Mouse (Mus musculus) stomach, embryonic 15.5 days (tissue): ENCODE results near the gene Myh14. TPM values are rescaled to one million over a fixed set of nuclear protein-coding genes. Genes with fewer than 3 reads are reported as not detected.
A peak's percentile ranks its signal among the peaks of the same experiment; 100 is the strongest.

Source experiments
- ATAC-seq: fragments of 200-750 bp; cut with Nextera tagmentation; 2 replicates; pipeline ENCODE4 v1.8.0; 2017; ENCODE audit warnings: low read depth, moderate number of reproducible peaks, moderate TSS enrichment; ENCODE audit not compliant: insufficient read depth, low FRiP score
- H3K27ac ChIP-seq: fragments of 300-500 bp; sonication (generic); 2 replicates; pipeline ENCODE4 v1.5.1; 2015; ENCODE audit warnings: mild to moderate bottlenecking, inconsistent platforms
- H3K27me3 ChIP-seq: fragments of 300-500 bp; sonication (generic); replicated peaks from 2 replicates; pipeline ENCODE4 v1.6.1; 2015; ENCODE audit warnings: inconsistent platforms
- H3K36me3 ChIP-seq: fragments of 300-500 bp; sonication (generic); 2 replicates; pipeline ENCODE4 v1.6.1; 2015; ENCODE audit warnings: inconsistent platforms
- H3K4me1 ChIP-seq: fragments of 300-500 bp; sonication (generic); 2 replicates; pipeline ENCODE4 v1.6.1; 2015; ENCODE audit warnings: inconsistent platforms
- H3K4me2 ChIP-seq: fragments of 300-500 bp; sonication (generic); 2 replicates; pipeline ENCODE4 v1.6.1; 2015; ENCODE audit warnings: mild to moderate bottlenecking, inconsistent platforms
- H3K4me3 ChIP-seq: fragments of 300-500 bp; sonication (generic); replicated peaks from 2 replicates; pipeline ENCODE4 v1.5.1; 2015; ENCODE audit warnings: inconsistent platforms
- H3K9ac ChIP-seq: fragments of 300-500 bp; sonication (generic); 2 replicates; pipeline ENCODE4 v1.6.1; 2015; ENCODE audit warnings: inconsistent platforms
- H3K9me3 ChIP-seq: fragments of 300-500 bp; sonication (generic); 2 replicates; pipeline ENCODE4 v1.6.1; 2016; ENCODE audit warnings: inconsistent platforms
- WGBS: fragments of 180-500 bp; shearing (Covaris S2); methylation state at CpG from one replicate; pipeline ENCODE4 v1.1.7; 2015; 5-methylcytosine and 5-hydroxymethylcytosine counted together
- polyA plus RNA-seq: library from polyadenylated mRNA; unstranded; fragments of >200 nt; fragmentation: Nextera tagmentation; extraction: Ambion mirVana; gene quantifications from 2 replicates; pipeline ENCODE4 v1.2.1, GENCODE M21; 2015

The Myh14 gene
- polyA plus RNA-seq, 1 experiment from 2014 or later, result 29.0 TPM

- peak overlapping the region; percentile 50 for H3K4me2 ChIP-seq
- H3K27me3 ChIP-seq, result peaks cover 56% of the 10 kb centered on the region
- no peak overlapping the region for H3K9ac ChIP-seq
- H3K4me3 ChIP-seq, result peak overlapping the region; percentile 26
- no peak for ATAC-seq
- H3K36me3 ChIP-seq, result no peaks in the 10 kb centered on the region
- H3K27ac ChIP-seq, result no peak overlapping the region
- no peaks in the 10 kb centered on the region for H3K9me3 ChIP-seq
- H3K4me1 ChIP-seq, result peaks cover 34% of the 10 kb centered on the region
- 9% methylated on average over 19 of the region's 19 CpGs for WGBS
These were observed 84.1 kb downstream of the Myh14 start for GRCm38 (mm10) chr7:44586518-44586917.

GRCm38 (mm10) chr7:44585606-44586005 lies 85.0 kb downstream of the Myh14 start:
- Histone ChIP-seq H3K9me3 (no peaks in the 10 kb centered on the region), H3K4me2 (no peak overlapping the region), H3K9ac (no peak overlapping the region), H3K4me1 (peaks cover 26% of the 10 kb centered on the region), H3K36me3 (no peaks in the 10 kb centered on the region), H3K27ac (no peak overlapping the region), H3K27me3 (peaks cover 48% of the 10 kb centered on the region), H3K4me3 (no peak overlapping the region)
- ATAC-seq, result no peak
- 84% methylated on average over 6 of the region's 6 CpGs for WGBS

- Histone ChIP-seq H3K4me3 (no peak overlapping the region), H3K9ac (no peak overlapping the region), H3K4me2 (no peak overlapping the region), H3K4me1 (peaks cover 21% of the 10 kb centered on the region), H3K9me3 (no peaks in the 10 kb centered on the region), H3K36me3 (no peaks in the 10 kb centered on the region), H3K27ac (no peak overlapping the region), H3K27me3 (peaks cover 48% of the 10 kb centered on the region)
- WGBS, result 92% methylated on average over 6 of the region's 6 CpGs
- no peak; the same call in 1 of the 2 replicates for ATAC-seq
These were observed 85.7 kb downstream of the Myh14 start for GRCm38 (mm10) chr7:44584921-44585320.

- Histone ChIP-seq H3K27ac (no peak overlapping the region), H3K27me3 (peaks cover 44% of the 10 kb centered on the region), H3K4me1 (peaks cover 15% of the 10 kb centered on the region), H3K9ac (no peak overlapping the region), H3K4me2 (no peak overlapping the region), H3K4me3 (no peak overlapping the region), H3K36me3 (no peaks in the 10 kb centered on the region), H3K9me3 (no peaks in the 10 kb centered on the region)
- WGBS, result 73% methylated on average over 4 of the region's 4 CpGs
- ATAC-seq, result no peak
These were observed 86.3 kb downstream of the Myh14 start for GRCm38 (mm10) chr7:44584265-44584804.

- Histone ChIP-seq H3K4me2 (no peak overlapping the region), H3K9ac (no peak overlapping the region), H3K4me1 (peaks cover 6% of the 10 kb centered on the region), H3K9me3 (no peaks in the 10 kb centered on the region), H3K27me3 (peaks cover 32% of the 10 kb centered on the region), H3K27ac (no peak overlapping the region), H3K4me3 (no peak overlapping the region), H3K36me3 (no peaks in the 10 kb centered on the region)
- WGBS, result 71% methylated on average over 1 of the region's 1 CpGs
- ATAC-seq, result no peak
These were observed 87.5 kb downstream of the Myh14 start for GRCm38 (mm10) chr7:44583146-44583545.

GRCm38 (mm10) chr7:44582709-44583108 lies 87.9 kb downstream of the Myh14 start:
- no peaks in the 10 kb centered on the region for H3K36me3 ChIP-seq
- ATAC-seq, result no peak
- WGBS, result 61% methylated on average over 5 of the region's 5 CpGs
- H3K27ac ChIP-seq, result no peak overlapping the region
- no peak overlapping the region for H3K4me3 ChIP-seq
- peaks cover 6% of the 10 kb centered on the region for H3K4me1 ChIP-seq
- H3K9me3 ChIP-seq, result no peaks in the 10 kb centered on the region
- H3K9ac ChIP-seq, result no peak overlapping the region
- H3K27me3 ChIP-seq, result peaks cover 28% of the 10 kb centered on the region
- H3K4me2 ChIP-seq, result no peak overlapping the region

GRCm38 (mm10) chr7:44581637-44582036 lies 89.0 kb downstream of the Myh14 start:
- WGBS, result 67% methylated on average over 6 of the region's 6 CpGs
- Histone ChIP-seq H3K36me3 (no peaks in the 10 kb centered on the region), H3K9me3 (no peaks in the 10 kb centered on the region), H3K4me2 (no peak overlapping the region), H3K27ac (no peak overlapping the region), H3K4me3 (no peak overlapping the region), H3K27me3 (peaks cover 17% of the 10 kb centered on the region), H3K4me1 (no peaks in the 10 kb centered on the region), H3K9ac (no peak overlapping the region)
- no peak for ATAC-seq

- 36% methylated on average over 5 of the region's 5 CpGs for WGBS
- no peak for ATAC-seq
- no peak overlapping the region for H3K4me2 ChIP-seq
- no peaks in the 10 kb centered on the region for H3K9me3 ChIP-seq
- H3K36me3 ChIP-seq, result no peaks in the 10 kb centered on the region
- no peaks in the 10 kb centered on the region for H3K27me3 ChIP-seq
- H3K27ac ChIP-seq, result no peak overlapping the region
- no peak overlapping the region for H3K4me3 ChIP-seq
- no peak overlapping the region for H3K9ac ChIP-seq
- no peaks in the 10 kb centered on the region for H3K4me1 ChIP-seq
These were observed 94.3 kb downstream of the Myh14 start for GRCm38 (mm10) chr7:44576333-44576844.

GRCm38 (mm10) chr7:44572956-44573484 lies 97.6 kb downstream of the Myh14 start:
- Histone ChIP-seq H3K27me3 (no peaks in the 10 kb centered on the region), H3K4me2 (no peak overlapping the region), H3K27ac (no peak overlapping the region), H3K9ac (no peak overlapping the region), H3K36me3 (no peaks in the 10 kb centered on the region), H3K4me3 (no peak overlapping the region), H3K4me1 (no peaks in the 10 kb centered on the region), H3K9me3 (no peaks in the 10 kb centered on the region)
- WGBS, result 69% methylated on average over 5 of the region's 5 CpGs
- ATAC-seq, result no peak

GRCm38 (mm10) chr7:44572213-44572701 lies 98.4 kb downstream of the Myh14 start, which contains the start of gene Napsa:
Gene Napsa (plus strand): TSS chr7:44572380.
- no peak within 1 kb of the TSS for H3K4me3 ChIP-seq
- no peak within 1 kb of the TSS for H3K4me2 ChIP-seq
- H3K27me3 ChIP-seq, result no peaks in the 10 kb centered on the region
- H3K4me1 ChIP-seq, result no peaks in the 10 kb centered on the region
- no peaks in the 10 kb centered on the region for H3K9me3 ChIP-seq
- ATAC-seq, result no peak
- no peaks in the 10 kb centered on the region for H3K36me3 ChIP-seq
- WGBS, result 40% methylated on average over 7 of the region's 7 CpGs
- no peak within 1 kb of the TSS for H3K27ac ChIP-seq
- no peak within 1 kb of the TSS for H3K9ac ChIP-seq

- Histone ChIP-seq H3K36me3 (no peaks in the 10 kb centered on the region), H3K4me1 (no peaks in the 10 kb centered on the region), H3K4me2 (no peak overlapping the region), H3K9me3 (no peaks in the 10 kb centered on the region), H3K27ac (no peak overlapping the region), H3K4me3 (no peak overlapping the region), H3K9ac (no peak overlapping the region), H3K27me3 (no peaks in the 10 kb centered on the region)
- no peak for ATAC-seq
- WGBS, result 72% methylated on average over 4 of the region's 4 CpGs
These were observed 98.8 kb downstream of the Myh14 start for GRCm38 (mm10) chr7:44571811-44572210.

- no peak overlapping the region for H3K27ac ChIP-seq
- no peaks in the 10 kb centered on the region for H3K4me1 ChIP-seq
- no peaks in the 10 kb centered on the region for H3K27me3 ChIP-seq
- H3K4me3 ChIP-seq, result no peak overlapping the region
- H3K36me3 ChIP-seq, result no peaks in the 10 kb centered on the region
- H3K9ac ChIP-seq, result no peak overlapping the region
- ATAC-seq, result no peak
- no peak overlapping the region for H3K4me2 ChIP-seq
- no peaks in the 10 kb centered on the region for H3K9me3 ChIP-seq
- 72% methylated on average over 6 of the region's 6 CpGs for WGBS
These were observed 99.7 kb downstream of the Myh14 start for GRCm38 (mm10) chr7:44570989-44571388.
